Comparison of ENCODE assay signal across 16 mouse cellular contexts in the genomic region with DNA sequence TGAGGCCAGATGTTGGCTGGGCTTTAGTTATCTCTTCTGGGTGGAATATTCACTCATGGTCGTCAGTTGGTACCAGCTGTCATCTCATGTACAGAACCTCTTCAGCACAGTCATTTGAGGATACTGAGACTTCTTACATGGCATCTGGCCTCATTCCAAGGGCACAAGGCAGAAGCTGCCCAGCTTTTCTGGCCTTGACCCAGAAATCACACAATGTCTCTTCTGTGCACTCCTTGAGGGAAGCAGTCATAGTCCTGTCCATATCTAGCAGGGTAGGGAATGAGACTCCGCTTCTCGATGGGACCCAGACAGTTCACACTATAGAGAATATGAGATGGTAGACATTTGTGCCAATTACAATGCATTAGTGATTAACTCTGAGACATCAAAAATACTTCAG. TPM values are rescaled to one million over a fixed set of nuclear protein-coding genes. Genes with fewer than 3 reads are reported as not detected.
DNase-seq lines count a peak whose midpoint lies in the region; ATAC-seq and TF ChIP-seq lines count a peak whose summit lies in the region.
"Had no signal": no experiment of that assay in that cellular context is flagged by ENCODE, and none has a peak within 500 bp of the region (broad histone marks: within the 10 kb centered on the region; RNA-seq: fewer than 3 reads in every experiment).

No protein-coding gene starts in this region.

- no peak overlapping the region for H3K4me3 ChIP-seq in hindbrain, embryonic 15.5 days
- no peak overlapping the region for H3K4me3 ChIP-seq in hindbrain, embryonic 12.5 days
- no peak overlapping the region for H3K4me3 ChIP-seq in liver, adult 2 months (ENCODE audit: insufficient read depth, low read depth, low read length)
- H3K4me3 ChIP-seq in liver, embryonic 12.5 days: no peak overlapping the region
- no peak overlapping the region for H3K4me3 ChIP-seq in testis, adult 2 months (ENCODE audit: control insufficient read depth, low read depth, low read length)
- H3K4me3 ChIP-seq in midbrain, embryonic 16.5 days (ENCODE audit: low read depth, low read length): no peak overlapping the region
- H3K4me3 ChIP-seq: embryonic facial prominence, embryonic 12.5 days; forebrain, embryonic 13.5 days; heart, embryonic 15.5 days; intestine, embryonic 15.5 days; limb, embryonic 13.5 days; lung, embryonic 15.5 days had no signal

- no peak overlapping the region for H3K27ac ChIP-seq in hindbrain, embryonic 15.5 days (replicated peaks)
- no peak overlapping the region for H3K27ac ChIP-seq in hindbrain, embryonic 12.5 days
- no peak overlapping the region for H3K27ac ChIP-seq in liver, adult 2 months (replicated peaks; ENCODE audit: insufficient read depth, low read depth, low read length)
- H3K27ac ChIP-seq in liver, embryonic 12.5 days: no peak overlapping the region
- H3K27ac ChIP-seq in testis, adult 2 months (ENCODE audit: control insufficient read depth, insufficient read depth, low read depth, low read length): 0 out of 2 replicates have a peak overlapping the region, but pooled peaks have one; percentile 13
- H3K27ac ChIP-seq in midbrain, embryonic 16.5 days (ENCODE audit: low read length): no peak overlapping the region
- H3K27ac ChIP-seq: embryonic facial prominence, embryonic 12.5 days; forebrain, embryonic 13.5 days; heart, embryonic 15.5 days; intestine, embryonic 15.5 days; limb, embryonic 13.5 days; lung, embryonic 15.5 days had no signal

- no peaks in the 10 kb centered on the region for H3K36me3 ChIP-seq in hindbrain, embryonic 15.5 days
- H3K36me3 ChIP-seq in hindbrain, embryonic 12.5 days: no peaks in the 10 kb centered on the region
- H3K36me3 ChIP-seq in liver, adult 2 months (ENCODE audit: control insufficient read depth, insufficient read depth, low read length): no peaks in the 10 kb centered on the region
- no peaks in the 10 kb centered on the region for H3K36me3 ChIP-seq in liver, embryonic 12.5 days
- no peaks in the 10 kb centered on the region for H3K36me3 ChIP-seq in testis, adult 2 months (ENCODE audit: control insufficient read depth, insufficient read depth, low read length)
- no peaks in the 10 kb centered on the region for H3K36me3 ChIP-seq in midbrain, embryonic 16.5 days (ENCODE audit: control insufficient read depth, insufficient read depth, low read length)
- H3K36me3 ChIP-seq: embryonic facial prominence, embryonic 12.5 days; heart, embryonic 15.5 days; intestine, embryonic 15.5 days; limb, embryonic 13.5 days; lung, embryonic 15.5 days had no signal

- H3K27me3 ChIP-seq in hindbrain, embryonic 15.5 days: 0 out of 2 replicates have a peak, but pooled peaks cover 5% of the 10 kb centered on the region
- no peaks in the 10 kb centered on the region for H3K27me3 ChIP-seq in hindbrain, embryonic 12.5 days
- H3K27me3 ChIP-seq in liver, adult 2 months (ENCODE audit: control insufficient read depth, insufficient read depth, low read length): no peaks in the 10 kb centered on the region
- H3K27me3 ChIP-seq in liver, embryonic 12.5 days (replicated peaks): peaks cover 4% of the 10 kb centered on the region; the same call in 1 of the 2 replicates
- H3K27me3 ChIP-seq in testis, adult 2 months (ENCODE audit: control insufficient read depth, insufficient read depth, low read length): no peaks in the 10 kb centered on the region
- no peaks in the 10 kb centered on the region for H3K27me3 ChIP-seq in midbrain, embryonic 16.5 days (ENCODE audit: control insufficient read depth, insufficient read depth, low read depth, low read length)
- H3K27me3 ChIP-seq: embryonic facial prominence, embryonic 12.5 days; heart, embryonic 15.5 days; intestine, embryonic 15.5 days; lung, embryonic 15.5 days had no signal

- peaks cover 5% of the 10 kb centered on the region; the same call in 1 of the 2 replicates for H3K4me1 ChIP-seq in hindbrain, embryonic 15.5 days (replicated peaks)
- no peaks in the 10 kb centered on the region for H3K4me1 ChIP-seq in hindbrain, embryonic 12.5 days
- no peaks in the 10 kb centered on the region; the same call in 1 of the 2 replicates for H3K4me1 ChIP-seq in liver, adult 2 months (ENCODE audit: control insufficient read depth, insufficient read depth, low read length)
- H3K4me1 ChIP-seq in liver, embryonic 12.5 days: peaks cover 14% of the 10 kb centered on the region
- H3K4me1 ChIP-seq in testis, adult 2 months (ENCODE audit: control insufficient read depth, insufficient read depth, low read length): no peaks in the 10 kb centered on the region
- no peaks in the 10 kb centered on the region for H3K4me1 ChIP-seq in midbrain, embryonic 16.5 days (ENCODE audit: control insufficient read depth, insufficient read depth, low read length)
- H3K4me1 ChIP-seq: embryonic facial prominence, embryonic 12.5 days; heart, embryonic 15.5 days; intestine, embryonic 15.5 days; lung, embryonic 15.5 days had no signal

- 62% methylated on average over 3 of the region's 3 CpGs for WGBS in hindbrain, embryonic 15.5 days
- WGBS in hindbrain, embryonic 12.5 days: 83% methylated on average over 3 of the region's 3 CpGs
- 79% methylated on average over 3 of the region's 3 CpGs for WGBS in liver, adult 2 months
- 72% methylated on average over 3 of the region's 3 CpGs for WGBS in liver, embryonic 12.5 days (ENCODE audit: insufficient replicate concordance)
- 80% methylated on average over 3 of the region's 3 CpGs for WGBS in midbrain, embryonic 16.5 days

- TF ChIP-seq CTCF in liver, adult 2 months (IDR thresholded peaks at IDR 0.05; ENCODE audit: low read depth, low read length): no peak
- no peak for TF ChIP-seq CTCF in testis, adult 2 months (IDR thresholded peaks at IDR 0.05; ENCODE audit: control insufficient read depth, insufficient read depth, insufficient replicate concordance, low read depth, low read length)

- no peaks in the 10 kb centered on the region for H3K9me3 ChIP-seq in hindbrain, embryonic 15.5 days
- no peaks in the 10 kb centered on the region for H3K9me3 ChIP-seq in hindbrain, embryonic 12.5 days (replicated peaks)
- no peaks in the 10 kb centered on the region for H3K9me3 ChIP-seq in liver, embryonic 12.5 days (replicated peaks)
- no peaks in the 10 kb centered on the region for H3K9me3 ChIP-seq in midbrain, embryonic 16.5 days (replicated peaks; ENCODE audit: control insufficient read depth, low read length, poor library complexity, severe bottlenecking)
- H3K9me3 ChIP-seq: embryonic facial prominence, embryonic 12.5 days; forebrain, embryonic 13.5 days; heart, embryonic 15.5 days; intestine, embryonic 15.5 days; limb, embryonic 13.5 days; lung, embryonic 15.5 days had no signal

- DNase-seq in liver, adult 2 months (ENCODE audit: extremely low read depth, low read depth, low spot score): peak; percentile 36
- peak; percentile 68 for DNase-seq in adrenal gland, postnatal 14 days
- DNase-seq: cerebellum, adult 8-10 months; gastrocnemius, postnatal 25 days; kidney, postnatal 4 days had no signal

- H3K9ac ChIP-seq in hindbrain, embryonic 15.5 days: no peak overlapping the region
- no peak overlapping the region for H3K9ac ChIP-seq in hindbrain, embryonic 12.5 days
- H3K9ac ChIP-seq in liver, adult 2 months (ENCODE audit: low read depth, low read length): no peak overlapping the region
- no peak overlapping the region for H3K9ac ChIP-seq in liver, embryonic 12.5 days
- no peak overlapping the region for H3K9ac ChIP-seq in midbrain, embryonic 16.5 days (ENCODE audit: low read depth, low read length)
- H3K9ac ChIP-seq: embryonic facial prominence, embryonic 12.5 days; forebrain, embryonic 13.5 days; heart, embryonic 15.5 days; intestine, embryonic 15.5 days; limb, embryonic 13.5 days; lung, embryonic 15.5 days had no signal

- ATAC-seq in hindbrain, embryonic 15.5 days (ENCODE audit: low FRiP score, low read depth): peak; percentile 45; the same call in 1 of the 2 replicates
- ATAC-seq in hindbrain, embryonic 12.5 days (ENCODE audit: low FRiP score): no peak
- no peak for ATAC-seq in liver, embryonic 12.5 days
- no peak for ATAC-seq in midbrain, embryonic 16.5 days
- ATAC-seq: forebrain, embryonic 13.5 days; intestine, embryonic 15.5 days had no signal

- no peak overlapping the region for H3K4me2 ChIP-seq in hindbrain, embryonic 15.5 days
- H3K4me2 ChIP-seq in hindbrain, embryonic 12.5 days (replicated peaks): no peak overlapping the region
- no peak overlapping the region for H3K4me2 ChIP-seq in liver, embryonic 12.5 days
- no peak overlapping the region for H3K4me2 ChIP-seq in midbrain, embryonic 16.5 days (ENCODE audit: low read length)
- H3K4me2 ChIP-seq: embryonic facial prominence, embryonic 12.5 days; forebrain, embryonic 13.5 days; heart, embryonic 15.5 days; intestine, embryonic 15.5 days; limb, embryonic 13.5 days; lung, embryonic 15.5 days had no signal

- no peak for TF ChIP-seq POLR2A in liver, adult 2 months (IDR thresholded peaks at IDR 0.05; ENCODE audit: extremely low read depth, insufficient read depth, low read length)
- no peak for TF ChIP-seq POLR2A in testis, adult 2 months (IDR thresholded peaks at IDR 0.05; ENCODE audit: control insufficient read depth, low read depth, low read length)

- H3K79me2 ChIP-seq in liver, adult 2 months (ENCODE audit: control insufficient read depth, insufficient read depth, low read length): no peaks in the 10 kb centered on the region

RNA-seq across cellular contexts. Expression of a gene that starts 15.5 kb away (rescaled TPM):
- polyA plus RNA-seq in hindbrain, embryonic 15.5 days (2015; fragmentation: Nextera tagmentation; extraction: Ambion mirVana): 6.9 and 7.5 TPM in 2 replicates
- 14.2 and 15.3 TPM in 2 replicates for polyA plus RNA-seq in hindbrain, embryonic 12.5 days (2016; fragmentation: Nextera tagmentation; extraction: Ambion mirVana)
- total RNA-seq in liver, adult 2 months (2014; rRNA removed): 17.2 and 17.7 TPM in 2 replicates
- polyA plus RNA-seq in liver, adult 2 months (2012; rRNA removed): 4.2 and 4.4 TPM in 2 replicates
- polyA plus RNA-seq in liver, embryonic 12.5 days (2016; fragmentation: Nextera tagmentation; extraction: Ambion mirVana): 13.6 and 14.2 TPM in 2 replicates
- total RNA-seq in adrenal gland, postnatal 14 days (2021): 37.3 and 41.1 TPM in 2 replicates
- polyA plus RNA-seq in testis, adult 2 months (2012; rRNA removed): 8.5 and 8.8 TPM in 2 replicates
- 5.7 and 6.5 TPM in 2 replicates for polyA plus RNA-seq in midbrain, embryonic 16.5 days (2015; fragmentation: Nextera tagmentation; extraction: Ambion mirVana)

RNA-seq across cellular contexts. Expression of a gene that starts 58.0 kb away (rescaled TPM):
- 2.5 and 2.6 TPM in 2 replicates for polyA plus RNA-seq in hindbrain, embryonic 15.5 days (2015; fragmentation: Nextera tagmentation; extraction: Ambion mirVana)
- polyA plus RNA-seq in hindbrain, embryonic 12.5 days (2016; fragmentation: Nextera tagmentation; extraction: Ambion mirVana): 5.4 and 5.5 TPM in 2 replicates
- total RNA-seq in liver, adult 2 months (2014; rRNA removed): not detected in 2 replicates
- not detected in 2 replicates for polyA plus RNA-seq in liver, adult 2 months (2012; rRNA removed)
- polyA plus RNA-seq in liver, embryonic 12.5 days (2016; fragmentation: Nextera tagmentation; extraction: Ambion mirVana): 1.0 and 1.2 TPM in 2 replicates
- 0.44 and 0.49 TPM in 2 replicates for total RNA-seq in adrenal gland, postnatal 14 days (2021)
- 0.51 and 1.1 TPM in 2 replicates for polyA plus RNA-seq in testis, adult 2 months (2012; rRNA removed)
- 2.4 and 2.6 TPM in 2 replicates for polyA plus RNA-seq in midbrain, embryonic 16.5 days (2015; fragmentation: Nextera tagmentation; extraction: Ambion mirVana)
